Mouse (Mus musculus): Measurements from ENCODE around the gene Gm614.

GRCm38 (mm10) chrX:101300427-101301030, 36.7 kb upstream of the Gm614 start:
- TF ChIP-seq CTCF (IDR thresholded peaks at IDR 0.05; ENCODE audit: extremely low read depth, insufficient read depth, low read length) (no peak), POLR2A (IDR thresholded peaks at IDR 0.05; ENCODE audit: extremely low read depth, insufficient read depth, low read length) (no peak)
